Mouse (Mus musculus) limb, embryonic 10.5 days (tissue): ENCODE measurements at regions not wholly inside any gene's neighbourhood (a gene's known extent, or its start where the extent isn't known, plus 50 kb on each side); places are given as distances from the start of the nearest gene placed in this dataset.
"Not testable (repeated sequence)": the region's sequence is repeated elsewhere in the genome, so short reads cannot be mapped to it uniquely, and the experiment has no call there.

Source experiments
- DNase-seq: peaks from one replicate; pipeline ENCODE4 v3.0.0-alpha.2; 2017; ENCODE audit warnings: low spot score
- H3K27ac ChIP-seq: fragments of 300-500 bp; sonication (generic); 2 replicates; pipeline ENCODE4 v1.5.1; 2016; ENCODE audit warnings: mild to moderate bottlenecking
- H3K27me3 ChIP-seq: fragments of 300-500 bp; sonication (generic); 2 replicates; pipeline ENCODE4 v1.6.1; 2016; ENCODE audit warnings: low read depth, mild to moderate bottlenecking; ENCODE audit not compliant: poor library complexity, severe bottlenecking
- H3K36me3 ChIP-seq: fragments of 300-500 bp; sonication (generic); 2 replicates; pipeline ENCODE4 v1.6.1; 2016; ENCODE audit warnings: mild to moderate bottlenecking, moderate library complexity
- H3K4me1 ChIP-seq: fragments of 300-500 bp; sonication (generic); 2 replicates; pipeline ENCODE4 v1.6.1; 2016
- H3K4me3 ChIP-seq: fragments of 300-500 bp; sonication (generic); 2 replicates; pipeline ENCODE4 v1.5.1; 2016; ENCODE audit warnings: mild to moderate bottlenecking, moderate library complexity
- H3K9me3 ChIP-seq: fragments of 300-500 bp; sonication (generic); replicated peaks from 2 replicates; pipeline ENCODE4 v1.6.1; 2016; ENCODE audit warnings: mild to moderate bottlenecking
- WGBS: fragments of 180-500 bp; shearing (Covaris S2); methylation state at CpG from one replicate; pipeline ENCODE4 v1.1.7; 2016; 5-methylcytosine and 5-hydroxymethylcytosine counted together

DNA sequence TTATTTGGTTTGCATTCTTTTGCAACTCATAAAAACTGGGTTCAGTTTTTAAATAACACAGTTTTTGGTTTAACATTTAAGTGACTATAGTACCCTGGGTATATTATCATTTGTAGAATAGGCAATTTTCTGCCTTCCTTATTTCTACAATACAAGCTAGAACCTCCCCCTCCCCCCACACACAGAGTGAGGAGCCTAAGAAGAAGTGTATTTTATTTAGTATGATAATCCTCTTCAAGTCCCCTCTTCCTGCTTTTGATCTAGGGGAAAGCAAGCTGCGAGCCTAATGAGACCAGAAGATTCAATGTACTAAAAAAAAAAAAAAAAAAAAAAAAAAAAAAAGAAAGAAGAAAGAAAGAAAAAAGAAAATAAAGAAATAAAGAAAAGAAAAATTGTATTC, 184.4 kb downstream of the Brms1l start:
- no peak for DNase-seq
- H3K36me3 ChIP-seq, result no peaks in the 10 kb centered on the region
- H3K27me3 ChIP-seq, result no peaks in the 10 kb centered on the region
- H3K9me3 ChIP-seq, result no peaks in the 10 kb centered on the region
- no peak overlapping the region for H3K27ac ChIP-seq
- H3K4me1 ChIP-seq, result peaks cover 4% of the 10 kb centered on the region; the same call in 1 of the 2 replicates
- 36% methylated on average over 1 of the region's 1 CpGs for WGBS
- H3K4me3 ChIP-seq, result no peak overlapping the region

DNA sequence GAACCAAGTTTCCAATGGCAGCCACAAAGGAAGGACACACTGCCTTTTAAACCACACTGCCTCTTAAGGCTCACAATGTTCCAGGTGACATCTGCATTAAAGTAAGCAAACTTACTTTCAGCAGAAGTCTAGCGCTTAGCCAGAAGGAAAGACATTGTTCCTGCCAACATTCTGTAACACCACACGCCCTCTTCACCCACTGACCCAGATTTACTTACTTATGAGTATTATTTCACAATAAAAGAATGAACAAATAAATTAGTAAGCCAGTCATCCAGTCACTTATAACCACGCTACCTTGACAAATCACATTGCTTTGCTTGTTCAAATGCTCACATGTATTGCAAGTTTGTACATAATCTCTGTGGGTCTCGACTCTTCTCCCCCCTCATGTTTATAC, 173.9 kb downstream of the Brms1l start:
- Histone ChIP-seq H3K27me3 (no peaks in the 10 kb centered on the region), H3K9me3 (no peaks in the 10 kb centered on the region), H3K27ac (no peak overlapping the region), H3K4me1 (no peaks in the 10 kb centered on the region), H3K4me3 (no peak overlapping the region), H3K36me3 (no peaks in the 10 kb centered on the region)
- DNase-seq, result no peak
- WGBS, result 79% methylated on average over 4 of the region's 4 CpGs

DNA sequence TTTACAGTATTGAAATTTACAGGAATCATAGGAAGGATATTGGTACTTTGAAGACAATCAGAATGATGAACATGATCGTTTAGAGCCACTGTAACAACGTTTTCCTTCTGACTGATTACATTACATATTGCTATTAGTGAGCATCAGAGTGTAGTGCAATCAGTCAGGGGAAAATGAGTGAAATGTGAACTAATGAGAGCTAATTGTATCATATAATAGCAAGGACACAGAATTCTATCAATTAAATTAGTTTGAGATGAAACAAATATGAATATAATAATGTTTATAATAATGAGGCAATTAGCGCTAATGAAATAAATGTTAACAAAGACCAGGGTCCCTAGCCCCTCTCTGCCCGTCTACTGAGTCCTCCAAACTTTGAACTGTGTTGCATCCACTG, 169.7 kb downstream of the Brms1l start:
- no peaks in the 10 kb centered on the region for H3K9me3 ChIP-seq
- H3K4me1 ChIP-seq, result 0 out of 2 replicates have a peak, but pooled peaks cover 2% of the 10 kb centered on the region
- H3K4me3 ChIP-seq, result no peak overlapping the region
- H3K27ac ChIP-seq, result no peak overlapping the region
- H3K36me3 ChIP-seq, result no peaks in the 10 kb centered on the region
- H3K27me3 ChIP-seq, result no peaks in the 10 kb centered on the region
- 83% methylated on average over 4 of the region's 4 CpGs for WGBS
- DNase-seq, result no peak

- H3K27me3 ChIP-seq, result no peaks in the 10 kb centered on the region
- no peaks in the 10 kb centered on the region for H3K9me3 ChIP-seq
- no peak overlapping the region for H3K4me3 ChIP-seq
- WGBS, result 55% methylated on average over 6 of the region's 6 CpGs
- no peak overlapping the region for H3K27ac ChIP-seq
- no peak for DNase-seq
- H3K36me3 ChIP-seq, result no peaks in the 10 kb centered on the region
- 0 out of 2 replicates have a peak, but pooled peaks cover 2% of the 10 kb centered on the region for H3K4me1 ChIP-seq
These were observed 169.2 kb downstream of the Brms1l start for GRCm38 (mm10) chr12:56005321-56005720.

DNA sequence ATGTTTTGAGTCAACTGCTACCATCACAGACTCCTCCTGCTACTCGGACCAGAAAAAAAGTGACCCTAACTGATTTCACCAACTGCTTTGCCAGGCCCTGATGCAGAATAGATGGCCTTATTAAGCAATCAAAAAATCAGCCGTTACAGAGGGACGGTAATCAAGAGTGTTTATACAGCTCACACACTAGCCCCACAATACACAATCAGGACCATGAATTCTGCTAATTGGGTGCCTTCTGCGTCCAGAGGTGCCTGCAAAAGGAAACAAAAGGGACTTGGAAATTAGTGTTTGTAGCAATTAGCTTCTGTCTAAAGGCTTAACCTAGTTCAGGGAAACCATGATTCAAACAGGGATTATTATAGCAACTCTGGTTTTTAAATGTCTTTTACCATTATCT, 168.4 kb downstream of the Brms1l start:
- no peaks in the 10 kb centered on the region for H3K27me3 ChIP-seq
- DNase-seq, result no peak
- no peak overlapping the region for H3K27ac ChIP-seq
- no peak overlapping the region for H3K4me3 ChIP-seq
- H3K4me1 ChIP-seq, result 0 out of 2 replicates have a peak, but pooled peaks cover 2% of the 10 kb centered on the region
- no peaks in the 10 kb centered on the region for H3K9me3 ChIP-seq
- no peaks in the 10 kb centered on the region for H3K36me3 ChIP-seq
- 39% methylated on average over 4 of the region's 4 CpGs for WGBS

- no peak overlapping the region for H3K27ac ChIP-seq
- 89% methylated on average over 8 of the region's 8 CpGs for WGBS
- no peaks in the 10 kb centered on the region for H3K27me3 ChIP-seq
- no peak for DNase-seq
- H3K4me1 ChIP-seq, result 0 out of 2 replicates have a peak, but pooled peaks cover 2% of the 10 kb centered on the region
- H3K4me3 ChIP-seq, result no peak overlapping the region
- H3K9me3 ChIP-seq, result no peaks in the 10 kb centered on the region
- H3K36me3 ChIP-seq, result no peaks in the 10 kb centered on the region
These were observed 167.4 kb downstream of the Brms1l start for GRCm38 (mm10) chr12:56003561-56003960.

DNA sequence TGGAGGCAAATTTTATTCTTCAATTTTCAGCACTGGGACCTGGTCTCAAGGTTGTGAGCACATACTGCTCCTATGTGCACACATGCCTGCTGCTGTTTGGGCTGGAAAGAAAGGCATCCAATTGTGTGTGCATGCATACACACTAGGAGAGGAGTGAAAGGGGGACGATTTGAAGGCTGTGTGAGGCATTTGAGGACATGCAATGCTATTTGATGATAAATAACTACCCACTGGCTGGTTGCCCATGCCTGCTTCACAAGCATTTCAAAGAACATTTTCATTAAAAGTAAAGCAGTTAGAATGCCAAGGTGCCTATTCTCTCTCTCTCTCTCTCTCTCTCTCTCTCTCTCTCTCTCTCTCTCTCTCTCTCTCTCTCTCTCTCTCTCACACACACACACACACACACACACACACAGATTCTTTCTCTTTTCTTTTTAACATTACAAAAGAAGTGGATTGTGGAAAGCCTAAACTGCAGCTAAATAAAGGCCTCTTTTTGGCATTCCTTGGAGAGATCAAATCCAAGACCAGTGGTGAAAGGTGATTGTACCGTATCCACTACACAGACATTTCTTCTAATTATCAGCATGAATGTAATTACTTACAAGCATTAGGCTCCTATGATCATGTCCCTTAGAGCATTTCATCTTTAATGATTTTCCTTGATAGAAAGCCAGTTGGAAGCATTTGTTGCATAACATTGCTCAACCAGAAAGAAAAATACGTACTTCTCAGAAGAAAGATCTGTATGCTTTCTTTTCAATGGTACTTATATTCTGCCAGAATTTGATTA, 160.7 kb downstream of the Brms1l start:
- no peak overlapping the region for H3K4me3 ChIP-seq
- no peak overlapping the region for H3K27ac ChIP-seq
- H3K36me3 ChIP-seq, result no peaks in the 10 kb centered on the region
- H3K27me3 ChIP-seq, result no peaks in the 10 kb centered on the region
- no peaks in the 10 kb centered on the region for H3K9me3 ChIP-seq
- 84% methylated on average over 3 of the region's 3 CpGs for WGBS
- H3K4me1 ChIP-seq, result no peaks in the 10 kb centered on the region
- DNase-seq, result no peak

DNA sequence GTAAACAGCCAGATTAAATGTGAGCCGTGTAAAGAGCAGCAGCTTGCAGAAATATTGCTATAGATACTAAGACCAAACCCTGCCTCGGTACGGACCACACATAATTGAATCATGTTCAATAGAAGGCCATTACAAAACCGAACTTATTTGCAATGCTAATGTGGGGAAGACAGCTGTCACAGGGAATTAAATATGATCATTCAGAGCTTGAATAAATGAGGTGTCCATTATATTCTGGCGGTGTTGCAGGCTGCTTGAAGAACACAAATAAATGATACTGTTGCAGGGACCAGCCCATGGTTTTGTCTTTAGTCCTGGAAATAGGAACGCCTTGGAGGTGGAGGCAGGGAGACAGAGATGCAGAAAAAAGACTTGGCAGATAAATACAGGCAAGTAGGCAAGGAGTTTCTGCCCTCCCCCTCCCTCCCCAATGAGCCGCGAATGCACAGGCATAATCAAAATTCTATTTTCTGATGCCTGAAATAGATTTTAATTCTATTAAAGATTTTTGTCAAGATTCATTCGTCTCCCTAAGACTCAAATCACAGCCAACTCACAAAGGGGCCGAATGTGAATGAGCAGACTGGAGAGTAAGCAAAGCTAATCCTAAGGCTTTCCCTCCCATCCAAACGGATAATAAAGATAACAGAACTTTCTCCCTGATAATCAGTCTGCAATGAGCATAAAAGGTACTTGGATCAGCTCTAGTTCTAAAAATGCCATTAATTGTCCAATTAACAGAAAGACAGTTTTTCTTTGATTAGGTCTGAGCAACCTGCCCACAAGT, 147.6 kb downstream of the Brms1l start:
- Histone ChIP-seq H3K36me3 (no peaks in the 10 kb centered on the region), H3K27me3 (no peaks in the 10 kb centered on the region), H3K9me3 (no peaks in the 10 kb centered on the region), H3K4me3 (no peak overlapping the region), H3K4me1 (no peaks in the 10 kb centered on the region), H3K27ac (no peak overlapping the region)
- DNase-seq, result no peak
- 87% methylated on average over 11 of the region's 11 CpGs for WGBS

DNA sequence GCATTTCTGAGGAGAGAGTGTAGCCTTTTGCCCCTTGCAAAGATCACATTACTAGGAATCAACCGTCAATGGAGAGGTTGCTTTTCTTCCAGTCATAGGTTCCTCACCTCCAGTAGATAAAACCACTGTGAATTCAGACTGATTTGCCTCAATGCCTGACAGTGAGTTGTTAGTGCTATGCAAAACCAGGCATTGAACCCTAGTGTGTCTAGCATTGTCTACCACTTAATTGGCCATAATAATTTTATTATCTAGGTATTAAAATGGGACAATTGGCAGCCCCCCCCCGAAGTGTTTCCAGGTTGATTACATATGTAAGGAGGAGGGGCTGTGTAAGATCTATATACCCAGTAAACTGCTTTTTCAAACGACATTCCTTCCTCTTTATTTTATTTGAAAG, 147.0 kb downstream of the Brms1l start:
- Histone ChIP-seq H3K27ac (no peak overlapping the region), H3K4me1 (no peaks in the 10 kb centered on the region), H3K36me3 (no peaks in the 10 kb centered on the region), H3K4me3 (no peak overlapping the region), H3K27me3 (no peaks in the 10 kb centered on the region), H3K9me3 (no peaks in the 10 kb centered on the region)
- DNase-seq, result no peak
- WGBS, result 74% methylated on average over 3 of the region's 3 CpGs

DNA sequence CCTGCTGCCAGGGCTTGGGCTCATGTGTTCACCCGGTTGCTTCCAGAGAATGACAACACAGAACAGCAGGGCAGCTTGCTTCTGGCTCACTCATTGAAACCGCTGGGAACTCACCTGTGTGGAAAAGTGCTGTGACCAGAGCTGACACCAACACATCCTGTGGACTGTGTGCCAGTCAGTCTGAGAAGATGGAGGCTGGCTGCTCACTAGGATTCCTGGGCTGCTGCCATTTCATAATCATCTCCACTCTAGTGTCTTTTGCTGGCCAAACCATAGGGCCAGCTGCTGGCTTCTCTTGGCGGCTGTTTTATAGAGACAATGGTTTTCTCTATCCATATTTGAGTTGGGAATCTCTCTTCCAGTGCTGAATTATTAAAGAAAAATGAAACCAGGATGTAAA, 138.1 kb downstream of the Brms1l start:
- WGBS, result 88% methylated on average over 3 of the region's 3 CpGs
- no peak for DNase-seq
- H3K27ac ChIP-seq, result no peak overlapping the region

GRCm38 (mm10) chr12:55959319-55959718, 123.2 kb downstream of the Brms1l start:
- not testable (repeated sequence) for H3K27me3 ChIP-seq, H3K4me1 ChIP-seq, H3K9me3 ChIP-seq, H3K4me3 ChIP-seq, H3K27ac ChIP-seq, H3K36me3 ChIP-seq, DNase-seq
- 89% methylated on average over 3 of the region's 3 CpGs for WGBS

More for the DNA sequence above, 138.1 kb downstream of the Brms1l start:
- Histone ChIP-seq H3K36me3 (no peaks in the 10 kb centered on the region), H3K4me3 (no peak overlapping the region), H3K4me1 (no peaks in the 10 kb centered on the region), H3K27me3 (no peaks in the 10 kb centered on the region), H3K9me3 (no peaks in the 10 kb centered on the region)

DNA sequence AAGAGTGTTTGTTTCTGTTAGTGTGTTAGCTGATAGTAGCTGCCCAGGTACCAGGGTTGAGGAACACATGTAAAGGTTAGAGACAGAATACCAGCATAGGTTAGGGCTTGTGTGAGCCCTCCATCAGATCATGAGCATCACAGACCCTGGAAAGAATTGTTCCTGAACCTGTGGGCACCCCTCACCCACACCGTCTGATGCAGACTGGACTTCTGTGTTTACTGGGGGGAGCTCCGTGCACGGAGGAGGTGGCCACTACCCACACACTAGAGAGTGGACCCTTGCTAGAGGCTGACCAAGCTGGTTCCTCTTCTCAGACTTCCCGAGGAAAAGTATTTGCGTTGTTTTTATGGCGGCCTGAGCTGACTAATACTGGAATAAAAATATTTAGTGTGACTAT, 104.4 kb downstream of the Brms1l start:
- WGBS, result 93% methylated on average over 6 of the region's 6 CpGs
- Histone ChIP-seq H3K27me3 (no peaks in the 10 kb centered on the region), H3K4me3 (no peak overlapping the region), H3K36me3 (no peaks in the 10 kb centered on the region), H3K9me3 (no peaks in the 10 kb centered on the region), H3K4me1 (no peaks in the 10 kb centered on the region), H3K27ac (no peak overlapping the region)
- no peak for DNase-seq
